ENCODE assay signal across 24 mouse cellular contexts in genomic region chr6:142721731-142722130, GRCm38 (mm10). TPM values are rescaled to one million over a fixed set of nuclear protein-coding genes. Genes with fewer than 3 reads are reported as not detected.
DNase-seq lines count a peak whose midpoint lies in the region; ATAC-seq and TF ChIP-seq lines count a peak whose summit lies in the region.
"Had no signal": no experiment of that assay in that cellular context is flagged by ENCODE, and none has a peak within 500 bp of the region (broad histone marks: within the 10 kb centered on the region; RNA-seq: fewer than 3 reads in every experiment).

No protein-coding gene starts in this region.

- peak; percentile 48 to 55 for DNase-seq in cerebellum, postnatal 10 days
- no peak for DNase-seq in cerebellum, adult 9-10 months
- DNase-seq in heart, postnatal 0 days (ENCODE audit: low spot score) = no peak
- DNase-seq in heart, postnatal 10 days = no peak
- peak; percentile 70 for DNase-seq in adrenal gland, postnatal 14 days
- DNase-seq in layer of hippocampus, adult 11-12 months (ENCODE audit: low spot score) = no peak
- DNase-seq: cerebellum, adult 11 months; cerebellum, adult 2 months; forebrain, postnatal 0 days; gastrocnemius, postnatal 25 days; heart, postnatal 36 days; kidney, adult 11 months; kidney, adult 8-10 months had no signal

- intact Hi-C loops in heart, postnatal 10 days (cut with DNase I) = no loop called here

- ATAC-seq in heart, postnatal 0 days (ENCODE audit: insufficient read depth, low read depth) = peak; percentile 45; the same call in 1 of the 2 replicates
- no peak for ATAC-seq in erythroblast, adult 5-6 weeks (replicated peaks; ENCODE audit: low FRiP score, poor library complexity, severe bottlenecking)
- ATAC-seq: CD4-positive, CD25-positive, alpha-beta regulatory T cell, adult 4 months; forebrain, embryonic 14.5 days; forebrain, postnatal 0 days; hindbrain, embryonic 16.5 days; intestine, embryonic 15.5 days had no signal

- H3K4me2 ChIP-seq in heart, postnatal 0 days (ENCODE audit: low read depth, low read length) = no peak overlapping the region
- H3K4me2 ChIP-seq: heart, embryonic 12.5 days; heart, embryonic 15.5 days; hindbrain, embryonic 13.5 days; intestine, embryonic 15.5 days; kidney, embryonic 15.5 days had no signal

- H3K9me3 ChIP-seq in heart, postnatal 0 days (replicated peaks; ENCODE audit: control insufficient read depth, low read length) = no peaks in the 10 kb centered on the region
- H3K9me3 ChIP-seq: heart, embryonic 15.5 days; hindbrain, embryonic 13.5 days; intestine, embryonic 15.5 days had no signal

- H3K27ac ChIP-seq in heart, postnatal 0 days (ENCODE audit: low read depth) = no peak overlapping the region
- H3K27ac ChIP-seq: heart, embryonic 15.5 days; hindbrain, embryonic 10.5 days; hindbrain, embryonic 13.5 days; intestine, embryonic 15.5 days; kidney, embryonic 15.5 days had no signal

- H3K4me3 ChIP-seq in heart, postnatal 0 days (ENCODE audit: low read depth, low read length) = no peak overlapping the region
- H3K4me3 ChIP-seq: heart, embryonic 12.5 days; heart, embryonic 15.5 days; hindbrain, embryonic 10.5 days; hindbrain, embryonic 13.5 days; intestine, embryonic 15.5 days; kidney, embryonic 15.5 days had no signal

- H3K27me3 ChIP-seq in heart, postnatal 0 days (ENCODE audit: control insufficient read depth, insufficient read depth, low read length) = no peaks in the 10 kb centered on the region
- H3K27me3 ChIP-seq: heart, embryonic 12.5 days; heart, embryonic 15.5 days; hindbrain, embryonic 13.5 days; intestine, embryonic 15.5 days; kidney, embryonic 15.5 days had no signal

- no peak for TF ChIP-seq EP300 in heart, postnatal 0 days (IDR thresholded peaks at IDR 0.05; ENCODE audit: low read depth)

- no peak overlapping the region for H3K9ac ChIP-seq in heart, postnatal 0 days (replicated peaks; ENCODE audit: low read depth, low read length)
- H3K9ac ChIP-seq: forebrain, postnatal 0 days; heart, embryonic 12.5 days; heart, embryonic 15.5 days; hindbrain, embryonic 13.5 days; intestine, embryonic 15.5 days; kidney, embryonic 15.5 days had no signal

- no peaks in the 10 kb centered on the region for H3K36me3 ChIP-seq in heart, postnatal 0 days (replicated peaks; ENCODE audit: control insufficient read depth, insufficient read depth, low read length)
- H3K36me3 ChIP-seq: heart, embryonic 12.5 days; heart, embryonic 15.5 days; hindbrain, embryonic 10.5 days; hindbrain, embryonic 13.5 days; intestine, embryonic 15.5 days; kidney, embryonic 15.5 days had no signal

- no peak for TF ChIP-seq CTCF in heart, postnatal 0 days (IDR thresholded peaks at IDR 0.05; ENCODE audit: low read depth)

- no peaks in the 10 kb centered on the region for H3K4me1 ChIP-seq in heart, postnatal 0 days (ENCODE audit: control insufficient read depth, insufficient read depth)
- H3K4me1 ChIP-seq: heart, embryonic 12.5 days; hindbrain, embryonic 10.5 days; hindbrain, embryonic 13.5 days; intestine, embryonic 15.5 days; kidney, embryonic 15.5 days had no signal

- WGBS in heart, postnatal 0 days = 51% methylated on average over 8 of the region's 8 CpGs

RNA-seq across cellular contexts. Expression of gene Abcc9, which starts 19.6 kb away (rescaled TPM):
- total RNA-seq in heart, postnatal 0 days (2014; rRNA removed; ENCODE audit: low replicate concordance) = 104 and 108 TPM in 2 replicates
- polyA plus RNA-seq in heart, postnatal 0 days (2015; fragmentation: Nextera tagmentation; extraction: Ambion mirVana) = 18.8 and 21.0 TPM in 2 replicates
- total RNA-seq in heart, postnatal 10 days (2021) = 100 to 1,000 TPM; 220 to 258 TPM
- 32.9 and 35.9 TPM in 2 replicates for total RNA-seq in adrenal gland, postnatal 14 days (2021)
- total RNA-seq in erythroblast, adult 5-6 weeks (2015; ENCODE audit: low replicate concordance) = not detected in 2 replicates
- total RNA-seq in erythroblast, adult 5-6 weeks (2017; ENCODE audit: low replicate concordance) = 0.17 TPM in 1 of 2 replicates, not detected in the other
- total RNA-seq: MEL had no signal
- polyA plus RNA-seq: CD4-positive, CD25-positive, alpha-beta regulatory T cell, adult 4 months had no signal

RNA-seq across cellular contexts. Expression of gene Cmas, which starts 34.8 kb away (rescaled TPM):
- total RNA-seq in heart, postnatal 0 days (2014; rRNA removed; ENCODE audit: low replicate concordance) = 26.0 and 30.0 TPM in 2 replicates
- 47.5 and 48.0 TPM in 2 replicates for polyA plus RNA-seq in heart, postnatal 0 days (2015; fragmentation: Nextera tagmentation; extraction: Ambion mirVana)
- total RNA-seq in heart, postnatal 10 days (2021) = 10 to 100 TPM; 36.5 to 41.0 TPM
- total RNA-seq in adrenal gland, postnatal 14 days (2021) = 31.3 and 35.6 TPM in 2 replicates
- 639 and 701 TPM in 2 replicates for total RNA-seq in erythroblast, adult 5-6 weeks (2015; ENCODE audit: low replicate concordance)
- total RNA-seq in erythroblast, adult 5-6 weeks (2017; ENCODE audit: low replicate concordance) = 721 and 946 TPM in 2 replicates

Comparison
In these comparisons a context has a peak if more than half of its experiments do, and no peak if none do; other contexts are left out.
1. DNase-seq: peak in cerebellum, postnatal 10 days (2 of 2) and adrenal gland, postnatal 14 days (single experiment); none in cerebellum, adult 9-10 months (single experiment), heart, postnatal 0 days (single experiment), heart, postnatal 10 days (0 of 2) and layer of hippocampus, adult 11-12 months (single experiment).
2. RNA of gene Abcc9, which starts 19.6 kb away (total RNA-seq): 220 to 258 TPM in heart, postnatal 10 days, 104 to 108 TPM in heart, postnatal 0 days and 32.9 to 35.9 TPM in adrenal gland, postnatal 14 days; 0.17 TPM in erythroblast, adult 5-6 weeks; every median in the first group is over 10 times any median in the second.
3. RNA of gene Cmas, which starts 34.8 kb away (total RNA-seq): 639 to 946 TPM in erythroblast, adult 5-6 weeks; 36.5 to 41.0 TPM in heart, postnatal 10 days, 31.3 to 35.6 TPM in adrenal gland, postnatal 14 days and 26.0 to 30.0 TPM in heart, postnatal 0 days; every median in the first group is over 10 times any median in the second.